Comparison of ENCODE assay signal across 23 mouse cellular contexts in the genomic region with DNA sequence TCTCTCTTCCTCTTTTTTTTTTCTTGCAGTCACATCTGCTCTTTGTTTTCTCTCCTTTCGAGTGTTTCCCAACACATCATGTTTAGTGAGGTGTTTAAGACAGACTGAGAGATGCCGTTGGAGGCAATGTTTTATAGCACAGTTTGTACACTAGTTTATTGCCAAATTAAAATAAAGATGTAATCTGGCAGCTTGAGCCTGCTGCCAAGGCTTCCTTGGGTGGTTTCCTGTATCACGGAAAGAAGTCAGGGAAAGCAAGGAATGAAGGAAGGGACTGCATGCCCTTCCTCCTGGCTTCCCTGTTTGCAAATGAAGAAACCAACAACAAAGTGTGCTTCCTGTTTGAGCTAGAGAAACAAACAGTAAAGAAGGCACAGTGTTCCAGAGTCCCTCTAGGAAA.
DNase-seq lines count a peak whose midpoint lies in the region; ATAC-seq and TF ChIP-seq lines count a peak whose summit lies in the region.
"Had no signal": no experiment of that assay in that cellular context is flagged by ENCODE, and none has a peak within 500 bp of the region (broad histone marks: within the 10 kb centered on the region; RNA-seq: fewer than 3 reads in every experiment).

No protein-coding gene starts in this region.

- no peak overlapping the region for H3K4me2 ChIP-seq in forebrain, embryonic 14.5 days (ENCODE audit: low read length)
- H3K4me2 ChIP-seq in forebrain, embryonic 12.5 days, result no peak overlapping the region
- H3K4me2 ChIP-seq: embryonic facial prominence, embryonic 13.5 days; heart, embryonic 12.5 days; heart, embryonic 15.5 days; hindbrain, embryonic 14.5 days had no signal

- TF ChIP-seq CTCF in kidney, adult 2 months (conservative IDR thresholded peaks at IDR 0.05; ENCODE audit: insufficient read depth, insufficient read length, low read depth, low read length), result no peak
- TF ChIP-seq CTCF in layer of hippocampus, adult 2 months (conservative IDR thresholded peaks at IDR 0.05), result no peak

- DNase-seq in cerebellum, postnatal 10 days, result peak; percentile 55 to 57
- DNase-seq in cerebellum, postnatal 4 days (ENCODE audit: low spot score in 2 of 2), result no peak
- DNase-seq in forebrain, embryonic 14.5 days (ENCODE audit: low spot score), result peak; percentile 32
- no peak for DNase-seq in kidney, adult 2 months
- no peak for DNase-seq in kidney, postnatal 14 days
- no peak for DNase-seq in layer of hippocampus, adult 2 months (ENCODE audit: low spot score in 2 of 2)
- DNase-seq: B cell, adult 2 months; cerebellum, adult 11 months; embryo, embryonic 11 days; heart, postnatal 4 days had no signal

- 79% methylated on average over 3 of the region's 3 CpGs for WGBS in forebrain, embryonic 14.5 days
- 86% methylated on average over 3 of the region's 3 CpGs for WGBS in forebrain, embryonic 12.5 days
- 25% methylated on average over 3 of the region's 3 CpGs for WGBS in kidney, adult 2 months

- no peaks in the 10 kb centered on the region for H3K4me1 ChIP-seq in forebrain, embryonic 14.5 days (ENCODE audit: control insufficient read depth, insufficient read depth, low read length)
- H3K4me1 ChIP-seq in forebrain, embryonic 12.5 days, result no peaks in the 10 kb centered on the region
- H3K4me1 ChIP-seq in kidney, adult 2 months (ENCODE audit: control insufficient read depth, insufficient read depth, low read length), result peaks cover 4% of the 10 kb centered on the region; the same call in 1 of the 2 replicates
- H3K4me1 ChIP-seq: embryonic facial prominence, embryonic 10.5 days; embryonic facial prominence, embryonic 13.5 days; heart, embryonic 12.5 days; heart, embryonic 15.5 days had no signal

- no peak for ATAC-seq in forebrain, embryonic 14.5 days
- no peak for ATAC-seq in forebrain, embryonic 12.5 days (ENCODE audit: low FRiP score)
- ATAC-seq: hindbrain, postnatal 0 days; inflammation-experienced regulatory T-cells, adult 6 months; intestine, embryonic 16.5 days; Patski had no signal

- H3K4me3 ChIP-seq in forebrain, embryonic 14.5 days (ENCODE audit: low read depth, low read length), result no peak overlapping the region
- H3K4me3 ChIP-seq in forebrain, embryonic 12.5 days (replicated peaks), result no peak overlapping the region
- no peak overlapping the region for H3K4me3 ChIP-seq in kidney, adult 2 months (ENCODE audit: insufficient read depth, low read depth, low read length)
- no peak overlapping the region for H3K4me3 ChIP-seq in layer of hippocampus, adult 2 months
- H3K4me3 ChIP-seq: embryonic facial prominence, embryonic 10.5 days; embryonic facial prominence, embryonic 13.5 days; erythroblast, embryonic 14.5 days; heart, embryonic 12.5 days; heart, embryonic 15.5 days had no signal

- TF ChIP-seq POLR2A in kidney, adult 2 months (IDR thresholded peaks at IDR 0.05; ENCODE audit: low read depth, low read length), result no peak

- H3K9me3 ChIP-seq in forebrain, embryonic 14.5 days (replicated peaks; ENCODE audit: control insufficient read depth, low read length), result no peaks in the 10 kb centered on the region
- H3K9me3 ChIP-seq in forebrain, embryonic 12.5 days, result no peaks in the 10 kb centered on the region
- H3K9me3 ChIP-seq: embryonic facial prominence, embryonic 10.5 days; embryonic facial prominence, embryonic 13.5 days; heart, embryonic 12.5 days; heart, embryonic 15.5 days had no signal

- no peak overlapping the region for H3K9ac ChIP-seq in forebrain, embryonic 14.5 days (ENCODE audit: low read length)
- no peak overlapping the region for H3K9ac ChIP-seq in forebrain, embryonic 12.5 days
- H3K9ac ChIP-seq: embryonic facial prominence, embryonic 13.5 days; heart, embryonic 12.5 days; heart, embryonic 15.5 days; hindbrain, embryonic 14.5 days had no signal

- H3K27ac ChIP-seq in forebrain, embryonic 14.5 days (ENCODE audit: low read depth, low read length), result no peak overlapping the region
- H3K27ac ChIP-seq in forebrain, embryonic 12.5 days, result no peak overlapping the region
- H3K27ac ChIP-seq in kidney, adult 2 months (ENCODE audit: insufficient read depth, low read depth, low read length), result 0 out of 2 replicates have a peak overlapping the region, but pooled peaks have one; percentile 3
- no peak overlapping the region for H3K27ac ChIP-seq in layer of hippocampus, adult 2 months
- H3K27ac ChIP-seq: embryonic facial prominence, embryonic 10.5 days; embryonic facial prominence, embryonic 13.5 days; heart, embryonic 15.5 days; hindbrain, embryonic 14.5 days; hindbrain, postnatal 0 days had no signal

- H3K36me3 ChIP-seq in forebrain, embryonic 14.5 days (ENCODE audit: control insufficient read depth, insufficient read depth, low read length), result no peaks in the 10 kb centered on the region
- no peaks in the 10 kb centered on the region for H3K36me3 ChIP-seq in forebrain, embryonic 12.5 days (replicated peaks)
- no peaks in the 10 kb centered on the region for H3K36me3 ChIP-seq in kidney, adult 2 months (ENCODE audit: control insufficient read depth, insufficient read depth, low read length)
- H3K36me3 ChIP-seq: embryonic facial prominence, embryonic 10.5 days; embryonic facial prominence, embryonic 13.5 days; G1E; heart, embryonic 12.5 days; heart, embryonic 15.5 days had no signal

- H3K27me3 ChIP-seq in forebrain, embryonic 14.5 days (replicated peaks; ENCODE audit: control insufficient read depth, insufficient read depth, low read length), result no peaks in the 10 kb centered on the region
- no peaks in the 10 kb centered on the region for H3K27me3 ChIP-seq in forebrain, embryonic 12.5 days
- no peaks in the 10 kb centered on the region for H3K27me3 ChIP-seq in kidney, adult 2 months (replicated peaks; ENCODE audit: control insufficient read depth, insufficient read depth, low read length)
- H3K27me3 ChIP-seq: CH12.LX; embryonic facial prominence, embryonic 13.5 days; heart, embryonic 12.5 days; heart, embryonic 15.5 days; Patski had no signal

Comparison
In these comparisons a context has a peak if more than half of its experiments do, and no peak if none do; other contexts are left out.
1. DNase-seq: peak in cerebellum, postnatal 10 days (2 of 2) and forebrain, embryonic 14.5 days (single experiment); none in cerebellum, postnatal 4 days (0 of 2), kidney, adult 2 months (single experiment), kidney, postnatal 14 days (single experiment) and layer of hippocampus, adult 2 months (0 of 2).